Mouse (Mus musculus) thymus, postnatal 10 days (tissue): ENCODE results near the gene Bnipl.

Experiments
- DNase-seq, 2 experiments: peaks; one replicate each; pipeline ENCODE4 v3.0.0; 2021; ENCODE audit warnings: low spot score in 2 of 2

Gene Bnipl

GRCm38 (mm10) chr3:95280747-95281146 lies 29.8 kb upstream of the Bnipl start:
- DNase-seq = no peak

- DNase-seq = no peak
Measured at GRCm38 (mm10) chr3:95277149-95277551, 26.2 kb upstream of the Bnipl start.

GRCm38 (mm10) chr3:95276428-95276934 lies 25.5 kb upstream of the Bnipl start:
- DNase-seq = no peak

GRCm38 (mm10) chr3:95275161-95275560 lies 24.2 kb upstream of the Bnipl start:
- DNase-seq = no peak

- no peak for DNase-seq
Measured at GRCm38 (mm10) chr3:95274453-95274852, 23.5 kb upstream of the Bnipl start.

GRCm38 (mm10) chr3:95273471-95273870 lies 22.5 kb upstream of the Bnipl start:
- DNase-seq = no peak

- no peak for DNase-seq
Measured at GRCm38 (mm10) chr3:95270766-95271364, 19.9 kb upstream of the Bnipl start.

- no peak for DNase-seq
Measured at GRCm38 (mm10) chr3:95269789-95270188, 18.8 kb upstream of the Bnipl start.

- DNase-seq = no peak
Measured at GRCm38 (mm10) chr3:95267855-95268254, 16.9 kb upstream of the Bnipl start.

GRCm38 (mm10) chr3:95266052-95266451 lies 15.1 kb upstream of the Bnipl start:
- DNase-seq = no peak

- DNase-seq = no peak
Measured at GRCm38 (mm10) chr3:95264724-95265123, 13.7 kb upstream of the Bnipl start.

GRCm38 (mm10) chr3:95263089-95263739 lies 12.2 kb upstream of the Bnipl start:
- peak; percentile 70 to 86 for DNase-seq

GRCm38 (mm10) chr3:95261975-95262374 lies 11.0 kb upstream of the Bnipl start:
- no peak for DNase-seq

- no peak for DNase-seq
Measured at GRCm38 (mm10) chr3:95256931-95257330, 5.9 kb upstream of the Bnipl start.

- no peak for DNase-seq
Measured at GRCm38 (mm10) chr3:95250361-95250760, 632 bp downstream of the Bnipl start.

GRCm38 (mm10) chr3:95247660-95248336 lies 3.2 kb downstream of the Bnipl start:
- no peak for DNase-seq

- DNase-seq = no peak
Measured at GRCm38 (mm10) chr3:95246465-95247231, 4.3 kb downstream of the Bnipl start.

- no peak for DNase-seq
Measured at GRCm38 (mm10) chr3:95243086-95243485, 7.9 kb downstream of the Bnipl start.

- DNase-seq = no peak
Measured at GRCm38 (mm10) chr3:95241498-95241897, 9.5 kb downstream of the Bnipl start, which contains the start of gene Gm128. Gene Gm128, minus strand, starts transcription at chr3:95241598.

- DNase-seq = no peak
Measured at GRCm38 (mm10) chr3:95240900-95241299, 10.1 kb downstream of the Bnipl start.

GRCm38 (mm10) chr3:95239971-95240370 lies 11.0 kb downstream of the Bnipl start:
- DNase-seq = no peak

GRCm38 (mm10) chr3:95239022-95239421 lies 12.0 kb downstream of the Bnipl start:
- no peak for DNase-seq
